Mouse (Mus musculus): ENCODE data around the gene Abca4.
"Not testable (repeated sequence)": the region's sequence is repeated elsewhere in the genome, so short reads cannot be mapped to it uniquely, and the experiment has no call there.

The Abca4 gene

DNA sequence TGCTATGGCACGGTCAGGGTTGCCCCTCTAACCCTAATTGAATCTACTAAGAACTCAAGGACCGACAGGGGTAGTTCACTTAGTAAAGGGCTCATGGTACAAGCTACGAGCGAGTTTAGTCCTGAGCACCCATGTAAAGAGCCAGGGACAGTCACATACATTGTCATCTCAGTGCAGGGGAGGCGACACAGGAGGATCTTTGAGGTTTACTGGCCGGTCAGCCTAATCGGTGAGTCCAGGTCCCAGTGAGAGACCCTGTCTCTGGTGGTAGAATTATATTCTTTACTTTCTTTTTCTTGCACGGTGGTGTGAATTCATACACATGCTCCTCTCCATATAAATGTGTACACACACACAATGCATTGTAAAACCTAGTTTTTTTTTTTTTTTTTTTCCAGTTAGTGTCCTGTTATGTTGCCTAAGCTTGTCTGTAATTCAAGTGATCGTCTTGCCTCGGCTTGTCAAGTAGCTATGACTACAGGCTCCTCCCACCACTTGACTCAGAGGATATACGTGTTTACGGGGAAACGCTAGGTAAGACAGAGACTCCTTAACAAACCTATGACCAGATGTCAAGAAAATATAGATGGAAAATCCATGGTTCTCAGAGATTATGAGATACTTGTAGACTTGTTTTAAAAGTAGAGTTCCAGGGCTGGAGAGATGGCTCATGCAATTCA lies 167.3 kb downstream of the Abca4 start:
- DNase-seq (ENCODE audit: low read depth): no peak

DNA sequence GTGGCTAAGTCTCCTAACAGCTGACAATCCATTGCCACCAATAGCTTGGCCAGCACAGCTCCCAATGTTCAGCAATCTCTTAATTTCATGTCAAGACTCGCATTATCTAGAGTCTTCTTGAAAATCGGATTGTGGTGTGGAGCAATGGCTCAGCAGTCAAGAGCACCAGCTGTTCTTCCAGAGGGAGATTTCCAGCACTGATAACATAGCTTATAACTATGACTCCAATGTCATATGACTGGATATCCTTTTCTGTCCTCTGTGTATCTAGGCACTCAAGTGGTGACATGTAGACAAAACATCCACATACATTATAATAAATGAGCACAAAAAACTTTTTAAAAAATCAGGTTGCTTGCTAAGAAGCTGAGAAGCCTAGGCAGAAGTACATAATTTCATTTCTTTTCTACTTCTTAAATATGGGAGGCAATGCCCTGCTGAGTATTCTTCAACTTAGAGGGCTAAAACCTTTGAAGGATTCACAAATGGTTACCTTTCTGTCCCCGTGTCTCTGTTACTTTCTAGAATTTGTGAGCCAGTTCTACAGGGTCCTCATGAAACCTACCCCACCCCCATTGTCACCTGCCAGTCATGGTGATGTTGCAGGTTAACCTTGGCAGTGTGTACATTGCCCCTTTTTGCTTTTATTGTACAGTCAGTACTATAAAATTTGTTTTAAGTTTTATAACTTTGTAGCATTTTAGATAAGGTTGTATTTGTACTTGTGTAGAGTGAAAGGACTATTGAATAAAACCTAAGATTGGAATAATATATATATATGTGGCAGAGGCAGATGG lies 177.2 kb downstream of the Abca4 start:
- DNase-seq (ENCODE audit: low read depth): no peak

DNA sequence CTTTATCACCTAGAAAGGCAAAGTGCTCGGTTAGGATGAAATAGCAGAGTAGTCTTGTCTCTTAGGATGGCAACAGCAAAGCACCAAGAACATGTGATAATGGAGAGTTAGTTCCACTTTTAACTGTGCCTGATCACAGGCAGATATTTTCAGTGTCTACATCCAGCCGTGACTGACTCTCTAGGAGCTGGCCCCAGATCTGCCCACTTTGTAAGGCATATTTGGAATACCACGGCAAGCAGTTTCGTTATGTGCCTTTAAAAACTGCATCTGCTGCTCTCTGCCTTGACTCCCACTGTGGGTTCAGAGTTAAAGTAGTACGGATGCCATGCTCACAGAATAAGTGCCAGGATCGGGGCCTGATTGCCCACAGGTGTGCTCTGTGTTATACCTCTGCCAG lies 182.7 kb downstream of the Abca4 start:
- DNase-seq (ENCODE audit: low read depth): not testable (repeated sequence)

All from naive thymus-derived CD4-positive, alpha-beta T cell, adult 2 months (primary cell).